Mouse (Mus musculus) midbrain, embryonic 16.5 days (tissue): ENCODE measurements at regions not wholly inside any gene's neighbourhood (a gene's known extent, or its start where the extent isn't known, plus 50 kb on each side); places are given as distances from the start of the nearest gene placed in this dataset.
A peak's percentile ranks its signal among the peaks of the same experiment; 100 is the strongest.

Experiments
- ATAC-seq: fragments of 200-750 bp; cut with Nextera tagmentation; 2 replicates; pipeline ENCODE4 v1.8.0; 2017; ENCODE audit warnings: moderate TSS enrichment
- H3K27ac ChIP-seq: fragments of 300-500 bp; sonication (generic); 2 replicates; pipeline ENCODE4 v1.5.1; 2014; ENCODE audit warnings: mild to moderate bottlenecking, low read length, mixed read lengths
- H3K27me3 ChIP-seq: fragments of 300-500 bp; sonication (generic); 2 replicates; pipeline ENCODE4 v1.6.1; 2014; ENCODE audit warnings: low read depth, low read length, mixed read lengths; ENCODE audit not compliant: control insufficient read depth, insufficient read depth
- H3K36me3 ChIP-seq: fragments of 300-500 bp; sonication (generic); 2 replicates; pipeline ENCODE4 v1.6.1; 2014; ENCODE audit warnings: mild to moderate bottlenecking, low read length, moderate library complexity, mixed read lengths; ENCODE audit not compliant: control insufficient read depth, insufficient read depth
- H3K4me1 ChIP-seq: fragments of 300-500 bp; sonication (generic); 2 replicates; pipeline ENCODE4 v1.6.1; 2014; ENCODE audit warnings: mild to moderate bottlenecking, low read length, mixed read lengths; ENCODE audit not compliant: control insufficient read depth, insufficient read depth
- H3K4me2 ChIP-seq: fragments of 300-500 bp; sonication (generic); 2 replicates; pipeline ENCODE4 v1.6.1; 2014; ENCODE audit warnings: mild to moderate bottlenecking, low read length, mixed read lengths
- H3K4me3 ChIP-seq: fragments of 300-500 bp; sonication (generic); 2 replicates; pipeline ENCODE4 v1.5.1; 2014; ENCODE audit warnings: low read depth, mild to moderate bottlenecking, low read length, moderate library complexity, mixed read lengths
- H3K9ac ChIP-seq: fragments of 300-500 bp; sonication (generic); 2 replicates; pipeline ENCODE4 v1.6.1; 2014; ENCODE audit warnings: low read depth, low read length, mixed read lengths
- H3K9me3 ChIP-seq: fragments of 300-500 bp; sonication (generic); replicated peaks from 2 replicates; pipeline ENCODE4 v1.6.1; 2014; ENCODE audit warnings: mild to moderate bottlenecking, low read length, mixed read lengths; ENCODE audit not compliant: control insufficient read depth, poor library complexity, severe bottlenecking
- WGBS: fragments of 180-500 bp; shearing (Covaris S2); extraction: QIAGEN DNeasy Blood & Tissue Kit; methylation state at CpG from one replicate; pipeline ENCODE4 v1.1.7; 2014; 5-methylcytosine and 5-hydroxymethylcytosine counted together

GRCm38 (mm10) chr9:74021339-74021738 is 52.6 kb upstream of the Unc13c start:
- WGBS = 51% methylated on average over 6 of the region's 6 CpGs
- Histone ChIP-seq H3K4me3 (no peak overlapping the region), H3K9ac (no peak overlapping the region), H3K36me3 (no peaks in the 10 kb centered on the region), H3K9me3 (no peaks in the 10 kb centered on the region), H3K4me1 (no peaks in the 10 kb centered on the region), H3K4me2 (no peak overlapping the region), H3K27ac (no peak overlapping the region), H3K27me3 (no peaks in the 10 kb centered on the region)
- ATAC-seq = no peak

GRCm38 (mm10) chr9:74023922-74024321 is 55.2 kb upstream of the Unc13c start:
- Histone ChIP-seq H3K4me1 (no peaks in the 10 kb centered on the region), H3K9ac (no peak overlapping the region), H3K4me3 (no peak overlapping the region), H3K27ac (no peak overlapping the region), H3K4me2 (no peak overlapping the region), H3K27me3 (no peaks in the 10 kb centered on the region), H3K36me3 (no peaks in the 10 kb centered on the region), H3K9me3 (no peaks in the 10 kb centered on the region)
- no peak for ATAC-seq
- 69% methylated on average over 3 of the region's 3 CpGs for WGBS

- no peaks in the 10 kb centered on the region for H3K9me3 ChIP-seq
- H3K9ac ChIP-seq = no peak overlapping the region
- 26% methylated on average over 3 of the region's 3 CpGs for WGBS
- H3K4me2 ChIP-seq = no peak overlapping the region
- H3K36me3 ChIP-seq = no peaks in the 10 kb centered on the region
- H3K4me1 ChIP-seq = no peaks in the 10 kb centered on the region
- H3K27me3 ChIP-seq = no peaks in the 10 kb centered on the region
- no peak overlapping the region for H3K27ac ChIP-seq
- ATAC-seq = no peak
- no peak overlapping the region for H3K4me3 ChIP-seq
Measured at GRCm38 (mm10) chr9:74026131-74026530, 57.4 kb upstream of the Unc13c start.

- H3K4me2 ChIP-seq = no peak overlapping the region
- no peak overlapping the region for H3K9ac ChIP-seq
- H3K9me3 ChIP-seq = no peaks in the 10 kb centered on the region
- H3K36me3 ChIP-seq = no peaks in the 10 kb centered on the region
- no peaks in the 10 kb centered on the region for H3K4me1 ChIP-seq
- ATAC-seq = no peak
- H3K27me3 ChIP-seq = no peaks in the 10 kb centered on the region
- WGBS = 44% methylated on average over 1 of the region's 1 CpGs
- H3K27ac ChIP-seq = no peak overlapping the region
- H3K4me3 ChIP-seq = no peak overlapping the region
Measured at GRCm38 (mm10) chr9:74028438-74028837, 59.7 kb upstream of the Unc13c start.

- no peaks in the 10 kb centered on the region for H3K9me3 ChIP-seq
- H3K4me1 ChIP-seq = no peaks in the 10 kb centered on the region
- no peaks in the 10 kb centered on the region for H3K27me3 ChIP-seq
- no peak overlapping the region for H3K9ac ChIP-seq
- no peak overlapping the region for H3K27ac ChIP-seq
- 59% methylated on average over 3 of the region's 3 CpGs for WGBS
- H3K4me2 ChIP-seq = no peak overlapping the region
- peak; percentile 70 for ATAC-seq
- no peaks in the 10 kb centered on the region for H3K36me3 ChIP-seq
- no peak overlapping the region for H3K4me3 ChIP-seq
Measured at GRCm38 (mm10) chr9:74045936-74046335, 64.2 kb upstream of the Wdr72 start.

GRCm38 (mm10) chr9:74049776-74050175 is 60.4 kb upstream of the Wdr72 start:
- Histone ChIP-seq H3K4me3 (no peak overlapping the region), H3K4me1 (no peaks in the 10 kb centered on the region), H3K9me3 (no peaks in the 10 kb centered on the region)

GRCm38 (mm10) chr9:74056709-74057108 is 53.4 kb upstream of the Wdr72 start:
- Histone ChIP-seq H3K27me3 (no peaks in the 10 kb centered on the region), H3K9me3 (no peaks in the 10 kb centered on the region), H3K4me1 (peaks cover 14% of the 10 kb centered on the region), H3K9ac (no peak overlapping the region), H3K4me2 (peak overlapping the region; percentile 5; the same call in 1 of the 2 replicates), H3K36me3 (no peaks in the 10 kb centered on the region), H3K4me3 (no peak overlapping the region), H3K27ac (peak overlapping the region; percentile 61)
- ATAC-seq = peak; percentile 77; the same call in 1 of the 2 replicates
- 29% methylated on average over 5 of the region's 5 CpGs for WGBS

More at GRCm38 (mm10) chr9:74049776-74050175, 60.4 kb upstream of the Wdr72 start:
- H3K4me2 ChIP-seq = no peak overlapping the region
- WGBS = 50% methylated on average over 3 of the region's 3 CpGs
- ATAC-seq = no peak
- no peaks in the 10 kb centered on the region for H3K27me3 ChIP-seq
- no peaks in the 10 kb centered on the region for H3K36me3 ChIP-seq
- no peak overlapping the region for H3K9ac ChIP-seq
- no peak overlapping the region for H3K27ac ChIP-seq

- WGBS = 33% methylated on average over 3 of the region's 3 CpGs
- H3K4me3 ChIP-seq = no peak overlapping the region
- no peak overlapping the region for H3K9ac ChIP-seq
- peak overlapping the region; percentile 1; the same call in 1 of the 2 replicates for H3K4me2 ChIP-seq
- H3K27ac ChIP-seq = peak overlapping the region; percentile 61
- H3K27me3 ChIP-seq = no peaks in the 10 kb centered on the region
- peak; percentile 87 for ATAC-seq
- H3K9me3 ChIP-seq = no peaks in the 10 kb centered on the region
- no peaks in the 10 kb centered on the region for H3K36me3 ChIP-seq
- peaks cover 14% of the 10 kb centered on the region for H3K4me1 ChIP-seq
Measured at GRCm38 (mm10) chr9:74057476-74058076, 52.6 kb upstream of the Wdr72 start.

GRCm38 (mm10) chr9:74058269-74058871 is 51.8 kb upstream of the Wdr72 start:
- no peaks in the 10 kb centered on the region for H3K9me3 ChIP-seq
- ATAC-seq = no peak; the same call in 1 of the 2 replicates
- H3K9ac ChIP-seq = no peak overlapping the region
- no peaks in the 10 kb centered on the region for H3K36me3 ChIP-seq
- no peak overlapping the region for H3K4me3 ChIP-seq
- H3K4me1 ChIP-seq = peaks cover 14% of the 10 kb centered on the region
- no peak overlapping the region for H3K4me2 ChIP-seq
- WGBS = 39% methylated on average over 5 of the region's 5 CpGs
- no peaks in the 10 kb centered on the region for H3K27me3 ChIP-seq
- peak overlapping the region; percentile 43 for H3K27ac ChIP-seq
